Mouse (Mus musculus) Muller cell, postnatal 12 days (primary cell): ENCODE measurements at regions not wholly inside any gene's neighbourhood (a gene's known extent, or its start where the extent isn't known, plus 50 kb on each side); places are given as distances from the start of the nearest gene placed in this dataset.

Source experiments
- DNase-seq: peaks from one replicate; pipeline ENCODE4 v3.0.0-alpha.2; 2015; ENCODE audit errors: inconsistent ontology term

GRCm38 (mm10) chr9:14174324-14175040 is 100.4 kb upstream of the Sesn3 start:
- DNase-seq = no peak

GRCm38 (mm10) chr9:14175041-14175881 is 99.6 kb upstream of the Sesn3 start:
- peak; percentile 43 for DNase-seq

- DNase-seq = no peak
Measured at GRCm38 (mm10) chr9:14179777-14180176, 95.1 kb upstream of the Sesn3 start.

GRCm38 (mm10) chr9:14184261-14184660 is 90.6 kb upstream of the Sesn3 start:
- DNase-seq = no peak

- DNase-seq = no peak
Measured at GRCm38 (mm10) chr9:14185681-14186080, 89.2 kb upstream of the Sesn3 start.

GRCm38 (mm10) chr9:14187753-14188152 is 87.1 kb upstream of the Sesn3 start:
- DNase-seq = no peak

- no peak for DNase-seq
Measured at GRCm38 (mm10) chr9:14188504-14188903, 86.4 kb upstream of the Sesn3 start.

GRCm38 (mm10) chr9:14190660-14191059 is 84.2 kb upstream of the Sesn3 start:
- DNase-seq = no peak

- no peak for DNase-seq
Measured at GRCm38 (mm10) chr9:14194748-14195147, 80.1 kb upstream of the Sesn3 start.

GRCm38 (mm10) chr9:14199116-14199515 is 75.8 kb upstream of the Sesn3 start:
- no peak for DNase-seq

- DNase-seq = peak; percentile 71
Measured at GRCm38 (mm10) chr9:14199983-14200700, 74.7 kb upstream of the Sesn3 start.

GRCm38 (mm10) chr9:14200852-14201251 is 74.0 kb upstream of the Sesn3 start:
- no peak for DNase-seq

GRCm38 (mm10) chr9:14202551-14203306 is 72.1 kb upstream of the Sesn3 start:
- no peak for DNase-seq

GRCm38 (mm10) chr9:14203307-14203695 is 71.6 kb upstream of the Sesn3 start:
- no peak for DNase-seq

GRCm38 (mm10) chr9:14203768-14204416 is 71.0 kb upstream of the Sesn3 start:
- DNase-seq = peak; percentile 30

- DNase-seq = no peak
Measured at GRCm38 (mm10) chr9:14204817-14205216, 70.0 kb upstream of the Sesn3 start.

GRCm38 (mm10) chr9:14206838-14207560 is 67.9 kb upstream of the Sesn3 start:
- DNase-seq = no peak

GRCm38 (mm10) chr9:14207561-14207936 is 67.3 kb upstream of the Sesn3 start:
- DNase-seq = no peak

- peak; percentile 37 for DNase-seq
Measured at GRCm38 (mm10) chr9:14213283-14213682, 61.6 kb upstream of the Sesn3 start.

GRCm38 (mm10) chr9:14215171-14215782 is 59.6 kb upstream of the Sesn3 start:
- DNase-seq = peak; percentile 80
